Mouse (Mus musculus) kidney, postnatal 0 days (tissue): Measurements from ENCODE around the gene Kcne3. TPM values are rescaled to one million over a fixed set of nuclear protein-coding genes. Genes with fewer than 3 reads are reported as not detected.

ENCODE experiments used
- ATAC-seq: fragments of 200-750 bp; cut with Nextera tagmentation; replicated peaks from 2 replicates; pipeline ENCODE4 v1.8.0; 2017; ENCODE audit warnings: low read depth, moderate number of reproducible peaks, moderate TSS enrichment, moderate library complexity; ENCODE audit not compliant: low FRiP score
- DNase-seq: peaks from one replicate; pipeline ENCODE4 v3.0.0-alpha.2; 2016; ENCODE audit warnings: low spot score
- H3K27ac ChIP-seq: fragments of 300-500 bp; sonication (generic); 2 replicates; pipeline ENCODE4 v1.5.1; 2014; ENCODE audit warnings: mild to moderate bottlenecking
- H3K27me3 ChIP-seq: fragments of 300-500 bp; sonication (generic); 2 replicates; pipeline ENCODE4 v1.6.1; 2014; ENCODE audit warnings: low read length, mixed read lengths; ENCODE audit not compliant: insufficient read depth
- H3K36me3 ChIP-seq: fragments of 300-500 bp; sonication (generic); 2 replicates; pipeline ENCODE4 v1.6.1; 2014; ENCODE audit warnings: low read length, mixed read lengths; ENCODE audit not compliant: insufficient read depth
- H3K4me1 ChIP-seq: fragments of 300-500 bp; sonication (generic); replicated peaks from 2 replicates; pipeline ENCODE4 v1.6.1; 2014; ENCODE audit warnings: antibody characterized with exemption, low read length, mixed read lengths; ENCODE audit not compliant: insufficient read depth
- H3K4me2 ChIP-seq: fragments of 300-500 bp; sonication (generic); 2 replicates; pipeline ENCODE4 v1.6.1; 2014; ENCODE audit warnings: mild to moderate bottlenecking, low read length, moderate library complexity, mixed read lengths
- H3K4me3 ChIP-seq: fragments of 300-500 bp; sonication (generic); replicated peaks from 2 replicates; pipeline ENCODE4 v1.5.1; 2014; ENCODE audit warnings: low read depth, low read length
- H3K9ac ChIP-seq: fragments of 300-500 bp; sonication (generic); 2 replicates; pipeline ENCODE4 v1.6.1; 2014; ENCODE audit warnings: low read depth, low read length
- H3K9me3 ChIP-seq: fragments of 300-500 bp; sonication (generic); replicated peaks from 2 replicates; pipeline ENCODE4 v1.6.1; 2016; ENCODE audit warnings: low read length, inconsistent platforms, mixed read lengths
- CTCF ChIP-seq: IDR thresholded peaks from 2 replicates; pipeline ENCODE4 v1.5.1; 2016; ENCODE audit warnings: antibody characterized with exemption, low read depth, mild to moderate bottlenecking, moderate library complexity
- WGBS: fragments of 180-500 bp; shearing (Covaris S2); extraction: QIAGEN DNeasy Blood & Tissue Kit; methylation state at CpG from one replicate; pipeline ENCODE4 v1.1.7; 2014; 5-methylcytosine and 5-hydroxymethylcytosine counted together
- polyA plus RNA-seq: library from polyadenylated mRNA; unstranded; fragments of >200 nt; fragmentation: Nextera tagmentation; extraction: Ambion mirVana; gene quantifications from 2 replicates; pipeline ENCODE4 v1.2.1, GENCODE M21; 2015

Gene Kcne3
- polyA plus RNA-seq, 1 experiment from 2014 or later: 2.3 TPM

DNA sequence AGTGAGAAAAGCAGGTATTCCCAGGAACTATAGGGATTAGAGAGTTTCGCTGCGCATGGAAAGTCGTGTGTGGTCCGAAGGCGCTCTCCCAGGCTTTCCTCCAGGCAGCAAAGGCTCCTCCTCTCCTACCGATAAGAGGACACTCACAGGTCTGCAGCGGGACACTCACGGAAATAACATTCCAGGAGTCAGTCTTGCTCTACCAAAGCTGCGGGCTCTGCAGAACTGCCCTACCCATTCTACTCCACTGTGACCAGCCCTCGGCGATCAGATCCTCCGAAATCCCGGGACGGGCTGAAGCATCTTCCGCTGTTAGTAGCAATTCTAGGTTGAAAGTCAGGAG lies 2.6 kb downstream of the Kcne3 start:
- WGBS: 2% methylated on average over 15 of the region's 15 CpGs
- peak; percentile 35 for DNase-seq

DNA sequence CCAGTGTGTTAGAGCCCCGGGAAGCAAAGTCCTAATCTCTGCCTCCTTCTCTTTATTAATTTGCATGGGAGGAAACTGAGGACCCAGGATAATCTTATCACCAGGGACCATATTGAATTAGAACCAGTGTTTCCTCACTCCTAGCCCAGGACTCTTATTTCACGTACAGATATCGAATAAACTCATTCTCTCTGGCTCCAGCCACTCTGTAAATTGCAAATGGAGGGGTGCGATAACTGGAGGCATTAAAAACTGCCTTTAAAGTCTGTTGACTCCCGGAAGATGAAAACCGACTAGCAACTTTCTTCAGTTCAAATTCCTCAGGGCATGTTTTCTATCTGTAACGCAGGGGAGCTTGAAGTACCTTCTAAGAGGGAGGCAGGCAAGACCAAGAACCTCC lies 3.1 kb downstream of the Kcne3 start:
- 68% methylated on average over 7 of the region's 7 CpGs for WGBS
- Histone ChIP-seq H3K4me3 (peak overlapping the region; percentile 41; the same call in 1 of the 2 replicates), H3K27me3 (peaks cover 19% of the 10 kb centered on the region), H3K4me2 (peak overlapping the region; percentile 83), H3K36me3 (no peaks in the 10 kb centered on the region), H3K27ac (no peak overlapping the region), H3K4me1 (peaks cover 10% of the 10 kb centered on the region; the same call in 1 of the 2 replicates), H3K9ac (no peak overlapping the region), H3K9me3 (no peaks in the 10 kb centered on the region)
- DNase-seq (no peak), ATAC-seq (no peak)
- no peak for TF ChIP-seq CTCF

More for the DNA sequence above, 2.6 kb downstream of the Kcne3 start:
- Histone ChIP-seq H3K27me3 (peaks cover 19% of the 10 kb centered on the region), H3K9me3 (no peaks in the 10 kb centered on the region), H3K36me3 (no peaks in the 10 kb centered on the region), H3K27ac (no peak overlapping the region), H3K9ac (peak overlapping the region; percentile 42; the same call in 1 of the 2 replicates), H3K4me3 (peak overlapping the region; percentile 41), H3K4me2 (peak overlapping the region; percentile 83), H3K4me1 (peaks cover 10% of the 10 kb centered on the region; the same call in 1 of the 2 replicates)
- no peak for ATAC-seq
- TF ChIP-seq CTCF: no peak

DNA sequence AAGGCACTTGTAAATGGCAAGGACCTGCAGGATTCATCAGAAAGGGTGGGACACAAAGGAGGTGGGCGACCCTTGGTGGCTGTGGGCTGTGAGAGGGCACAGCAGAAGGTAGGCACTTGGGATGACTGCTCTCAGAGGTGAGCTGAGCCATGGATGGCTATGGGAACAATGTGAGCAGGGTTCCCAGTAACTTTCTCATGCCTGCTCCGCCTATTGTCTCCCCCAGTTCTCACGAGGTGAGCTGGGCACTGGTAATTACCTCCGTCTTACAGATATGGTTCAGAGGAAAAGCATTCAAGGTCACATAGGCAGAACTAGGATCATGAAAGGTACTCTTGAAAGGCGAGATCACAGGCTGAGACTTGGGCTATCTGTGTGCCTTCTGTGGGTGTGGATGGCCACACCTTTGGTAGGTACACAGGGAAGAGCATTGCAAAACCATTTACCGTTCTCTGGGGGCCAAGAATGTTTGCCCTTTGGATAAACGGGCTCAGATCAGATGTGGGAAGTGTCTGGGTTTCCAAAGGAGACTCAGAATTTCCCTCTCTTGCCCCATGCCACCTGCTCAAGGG lies 3.6 kb downstream of the Kcne3 start:
- no peak for ATAC-seq
- Histone ChIP-seq H3K9me3 (no peaks in the 10 kb centered on the region), H3K36me3 (no peaks in the 10 kb centered on the region), H3K27ac (no peak overlapping the region), H3K4me2 (no peak overlapping the region), H3K4me3 (no peak overlapping the region), H3K27me3 (peaks cover 19% of the 10 kb centered on the region), H3K4me1 (peaks cover 10% of the 10 kb centered on the region; the same call in 1 of the 2 replicates), H3K9ac (no peak overlapping the region)
- no peak for DNase-seq
- no peak for TF ChIP-seq CTCF
- 70% methylated on average over 7 of the region's 7 CpGs for WGBS

DNA sequence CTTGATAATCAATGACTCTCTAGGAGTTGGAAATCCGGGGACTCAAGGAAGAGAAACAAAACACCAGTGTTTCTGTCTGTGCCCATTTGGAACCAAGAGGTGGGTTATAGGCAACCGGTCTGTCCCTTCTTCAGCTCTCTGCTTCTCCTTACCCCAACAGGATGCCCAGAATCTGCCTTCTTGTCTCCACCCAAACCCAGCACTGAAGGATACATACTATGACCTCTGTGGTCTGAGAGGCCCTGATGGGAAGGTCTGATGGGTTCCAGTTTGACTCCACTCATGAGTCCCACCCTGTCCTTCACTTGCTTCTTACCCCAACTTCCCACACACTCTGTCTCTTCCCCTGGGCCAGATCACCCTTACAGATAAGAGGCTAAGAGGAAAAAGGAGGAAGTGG lies 4.9 kb downstream of the Kcne3 start:
- ATAC-seq: no peak
- WGBS: 93% methylated on average over 2 of the region's 2 CpGs
- Histone ChIP-seq H3K4me1 (peaks cover 10% of the 10 kb centered on the region; the same call in 1 of the 2 replicates), H3K36me3 (no peaks in the 10 kb centered on the region), H3K4me3 (no peak overlapping the region), H3K9ac (no peak overlapping the region), H3K27me3 (peaks cover 19% of the 10 kb centered on the region), H3K9me3 (no peaks in the 10 kb centered on the region), H3K4me2 (no peak overlapping the region), H3K27ac (no peak overlapping the region)
- TF ChIP-seq CTCF: no peak
- no peak for DNase-seq

DNA sequence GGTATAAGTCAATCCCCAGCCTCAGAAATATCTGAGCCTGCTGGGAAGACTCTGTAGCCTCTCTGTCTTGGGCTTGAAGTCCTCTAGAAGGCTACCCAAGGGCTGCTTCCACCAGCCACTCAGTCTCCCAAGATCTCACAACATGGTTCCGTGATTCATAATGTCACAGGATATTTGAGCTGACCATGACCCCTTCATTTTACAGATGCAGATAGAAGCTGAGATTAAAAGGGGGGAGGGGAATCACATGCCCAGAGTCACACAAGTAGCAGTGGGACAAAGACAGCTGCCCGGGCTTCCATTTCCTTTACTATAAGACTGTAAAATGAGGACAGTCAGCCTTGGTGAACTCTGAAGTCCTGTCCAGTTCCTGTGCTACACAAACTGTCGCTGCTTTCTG lies 5.3 kb downstream of the Kcne3 start:
- Histone ChIP-seq H3K4me1 (peaks cover 10% of the 10 kb centered on the region; the same call in 1 of the 2 replicates), H3K4me2 (no peak overlapping the region), H3K27ac (no peak overlapping the region), H3K36me3 (no peaks in the 10 kb centered on the region), H3K9ac (no peak overlapping the region), H3K27me3 (peaks cover 19% of the 10 kb centered on the region), H3K4me3 (no peak overlapping the region), H3K9me3 (no peaks in the 10 kb centered on the region)
- no peak for TF ChIP-seq CTCF
- WGBS: 62% methylated on average over 3 of the region's 3 CpGs
- ATAC-seq (no peak), DNase-seq (no peak)

DNA sequence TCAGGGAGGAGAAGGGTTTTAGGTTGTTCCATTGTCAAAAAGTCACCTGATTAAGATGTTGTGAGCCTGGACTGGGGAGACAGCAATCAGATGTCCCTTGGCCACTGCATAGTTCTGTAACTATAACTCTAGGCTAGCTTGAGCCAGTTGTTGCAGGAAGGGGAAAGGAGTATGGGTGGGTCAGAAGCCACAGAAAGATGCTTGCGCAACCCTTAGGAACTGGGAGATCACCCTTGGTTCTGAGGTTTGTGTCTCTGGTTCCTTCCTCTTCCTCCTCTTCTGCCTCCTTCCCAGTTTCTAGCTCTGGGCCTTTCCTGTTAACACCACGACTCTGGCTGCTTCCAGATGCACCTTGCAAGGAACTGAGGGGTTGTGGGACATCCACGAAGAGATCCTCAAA lies 6.1 kb downstream of the Kcne3 start:
- TF ChIP-seq CTCF: no peak
- no peaks in the 10 kb centered on the region for H3K36me3 ChIP-seq
- no peak overlapping the region for H3K4me2 ChIP-seq
- peaks cover 10% of the 10 kb centered on the region; the same call in 1 of the 2 replicates for H3K4me1 ChIP-seq
- ATAC-seq: no peak
- H3K9ac ChIP-seq: no peak overlapping the region
- 79% methylated on average over 3 of the region's 3 CpGs for WGBS
- H3K9me3 ChIP-seq: no peaks in the 10 kb centered on the region
- H3K27ac ChIP-seq: no peak overlapping the region
- no peak overlapping the region for H3K4me3 ChIP-seq
- DNase-seq: no peak
- peaks cover 17% of the 10 kb centered on the region for H3K27me3 ChIP-seq

DNA sequence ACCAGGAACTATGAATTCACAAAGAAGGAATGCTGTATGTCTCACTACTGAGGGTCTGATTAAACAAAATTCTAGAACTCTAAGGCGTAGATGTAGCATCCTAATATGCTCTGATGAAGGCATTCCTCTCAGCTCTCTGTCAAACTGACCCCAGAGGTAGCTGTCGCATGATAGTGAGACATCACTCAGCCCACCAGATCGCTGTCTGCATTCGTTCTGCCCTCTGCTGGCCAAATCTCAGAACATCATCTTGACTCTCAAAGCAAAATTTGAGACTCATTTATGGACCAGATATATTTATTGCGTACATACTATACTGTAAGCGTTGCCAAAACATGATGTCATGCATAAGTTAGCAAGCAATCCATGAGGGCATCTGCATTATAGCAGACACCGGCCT lies 11.3 kb downstream of the Kcne3 start:
- Histone ChIP-seq H3K9ac (no peak overlapping the region), H3K9me3 (no peaks in the 10 kb centered on the region), H3K36me3 (no peaks in the 10 kb centered on the region), H3K4me3 (no peak overlapping the region), H3K4me2 (no peak overlapping the region), H3K4me1 (no peaks in the 10 kb centered on the region), H3K27ac (no peak overlapping the region), H3K27me3 (no peaks in the 10 kb centered on the region)
- TF ChIP-seq CTCF: peak; percentile 86
- DNase-seq (peak; percentile 62), ATAC-seq (no peak)
- WGBS: 26% methylated on average over 7 of the region's 7 CpGs
